Mouse (Mus musculus) megakaryocyte-erythroid progenitor cell, adult 5-6 weeks (primary cell): ENCODE results near the gene Bcan. TPM values are rescaled to one million over a fixed set of nuclear protein-coding genes. Genes with fewer than 3 reads are reported as not detected.

Experiments used
- ATAC-seq: replicated peaks from 2 replicates; pipeline ENCODE4 v1.8.0; 2016; ENCODE audit warnings: mild to moderate bottlenecking, inconsistent platforms; ENCODE audit not compliant: severe bottlenecking, poor library complexity, low FRiP score, low TSS enrichment
- total RNA-seq, 2 experiments: library from RNA; stranded (forward) in 1 of 2; stranded (reverse) in 1 of 2; fragments of 200-1000, 215-1000 nt in 1 of 2; fragments of >200 nt in 1 of 2; fragmentation: Nextera tagmentation in 1 of 2; gene quantifications; 2 replicates each; pipeline ENCODE4 v1.2.3; 2014 to 2017

Gene Bcan
- total RNA-seq, 2 experiments from 2014 or later = not detected

DNA sequence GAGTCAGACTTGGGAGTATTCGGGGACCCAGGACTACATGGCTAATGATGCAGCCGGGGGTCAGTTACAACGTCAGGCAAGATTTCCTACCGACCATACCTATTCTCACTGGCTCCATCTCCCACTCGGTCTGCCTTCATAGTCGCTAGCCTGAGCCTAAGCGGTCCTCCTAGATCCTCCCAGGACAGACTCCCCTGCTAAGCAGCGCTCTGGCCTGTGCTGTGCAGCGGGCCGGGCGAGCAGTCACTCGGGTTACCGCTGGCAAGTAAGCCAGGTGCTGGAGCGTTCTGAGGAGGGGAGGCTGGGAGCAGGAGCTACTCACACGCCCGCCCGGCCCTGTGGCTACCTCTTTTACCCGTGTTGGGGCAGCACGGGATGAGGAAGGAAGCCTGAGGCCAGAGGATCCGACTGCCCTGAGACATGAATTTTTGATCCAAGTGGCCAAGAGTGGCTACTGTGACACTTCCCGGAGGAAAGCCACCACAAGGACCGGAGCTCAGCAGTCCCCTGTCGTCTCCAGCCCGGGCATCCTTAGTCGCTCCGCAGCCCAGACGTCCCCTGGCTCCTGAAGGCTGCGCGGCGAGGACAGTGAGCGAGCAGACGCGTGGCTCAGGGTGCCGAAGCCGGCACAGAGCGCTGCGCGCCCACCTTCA, 661 bp downstream of the Bcan start:
- no peak for ATAC-seq

- no peak for ATAC-seq
Measured at GRCm38 (mm10) chr3:87998747-87999146, 1.3 kb downstream of the Bcan start.

- ATAC-seq = peak; percentile 28; the same call in 1 of the 2 replicates
Measured at GRCm38 (mm10) chr3:87996971-87997614, 2.9 kb downstream of the Bcan start.

DNA sequence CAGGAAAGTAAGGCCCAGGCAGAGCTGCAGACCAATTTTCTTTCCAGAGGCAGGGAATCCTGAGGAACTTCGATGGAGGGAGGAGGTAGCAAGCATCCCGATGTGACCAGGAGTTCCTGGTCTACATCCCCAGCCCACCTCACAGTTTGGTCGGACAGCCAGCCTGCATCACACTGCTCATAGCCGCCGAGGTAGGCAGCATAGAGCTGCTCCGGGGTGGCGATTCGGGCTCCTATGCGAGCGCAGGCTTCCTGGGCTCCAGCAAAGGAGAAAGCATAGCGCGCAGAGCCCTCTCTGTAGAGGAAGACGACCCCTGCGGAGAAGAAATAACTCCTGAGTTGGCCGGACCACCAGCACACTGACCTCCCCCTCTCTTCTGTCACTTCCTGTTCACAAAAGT, 3.6 kb downstream of the Bcan start:
- no peak for ATAC-seq

DNA sequence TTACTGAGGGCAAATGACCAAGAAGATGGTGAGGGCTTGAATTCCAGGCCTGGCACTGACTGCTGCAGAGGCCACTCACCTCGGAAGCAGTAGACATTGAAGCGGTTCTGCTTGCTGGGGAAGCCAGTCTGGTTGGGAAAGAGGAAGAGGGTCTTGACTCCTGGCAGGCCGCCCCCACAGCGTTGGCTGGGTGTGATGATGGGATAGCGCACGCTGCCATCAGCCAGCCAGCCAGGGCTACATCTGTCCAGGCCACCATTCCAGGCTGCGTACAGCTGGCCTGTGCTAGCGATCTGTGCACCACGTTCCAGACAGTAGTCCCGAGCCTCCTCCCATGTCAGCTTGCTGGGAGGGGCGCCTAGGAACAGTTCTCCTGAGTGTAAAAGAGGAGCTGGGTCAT, 4.7 kb downstream of the Bcan start:
- ATAC-seq = no peak

DNA sequence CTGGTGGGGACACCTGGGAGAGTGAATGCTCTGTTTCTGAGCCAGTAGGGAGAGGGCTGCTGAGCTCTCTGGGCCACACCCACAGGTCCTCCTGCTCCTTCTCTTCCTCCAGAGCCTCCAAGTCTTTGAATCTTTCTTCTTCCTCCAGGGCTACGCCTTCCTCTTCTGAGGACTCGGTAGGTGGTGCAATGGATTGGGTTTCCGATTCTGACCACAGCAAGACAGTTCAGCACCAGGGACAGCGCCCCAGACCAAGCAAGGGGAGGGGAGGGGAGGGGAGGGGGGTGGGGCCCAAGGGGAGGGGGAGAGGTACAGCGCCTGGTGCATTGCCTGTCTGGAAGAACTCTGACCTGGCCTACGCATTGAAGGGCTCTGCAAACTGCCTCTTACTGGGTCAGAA, 6.6 kb downstream of the Bcan start:
- ATAC-seq = no peak; the same call in 1 of the 2 replicates

GRCm38 (mm10) chr3:87989935-87990334, 10.1 kb downstream of the Bcan start:
- ATAC-seq = no peak

- no peak for ATAC-seq
Measured at GRCm38 (mm10) chr3:87988068-87988467, 12.0 kb downstream of the Bcan start.

- ATAC-seq = peak; percentile 48
Measured at GRCm38 (mm10) chr3:87987633-87988032, 12.4 kb downstream of the Bcan start.

DNA sequence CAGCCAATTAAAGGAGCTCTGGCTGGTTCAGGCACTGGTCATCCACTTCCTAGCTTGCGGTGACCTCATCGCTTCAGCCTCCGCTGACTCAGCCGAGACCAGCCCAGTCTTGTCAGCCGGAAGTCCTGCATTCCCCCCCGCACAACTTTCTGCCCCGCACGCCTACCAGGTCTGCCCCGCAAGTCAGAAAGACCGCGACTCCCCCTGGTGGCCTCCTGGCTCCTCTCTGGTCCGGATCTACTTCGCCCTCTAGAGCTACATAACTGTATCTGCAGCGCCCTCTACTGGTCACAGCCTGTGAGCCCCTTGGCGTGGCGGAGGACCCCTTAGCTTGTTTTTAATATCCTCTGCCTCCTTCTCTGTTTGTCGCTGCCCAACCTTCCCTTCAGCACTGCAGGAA, 13.2 kb downstream of the Bcan start:
- peak; percentile 77 for ATAC-seq

- ATAC-seq = no peak
Measured at GRCm38 (mm10) chr3:87985505-87986320, 14.3 kb downstream of the Bcan start.

- no peak for ATAC-seq
Measured at GRCm38 (mm10) chr3:87984094-87984493, 15.9 kb downstream of the Bcan start.

DNA sequence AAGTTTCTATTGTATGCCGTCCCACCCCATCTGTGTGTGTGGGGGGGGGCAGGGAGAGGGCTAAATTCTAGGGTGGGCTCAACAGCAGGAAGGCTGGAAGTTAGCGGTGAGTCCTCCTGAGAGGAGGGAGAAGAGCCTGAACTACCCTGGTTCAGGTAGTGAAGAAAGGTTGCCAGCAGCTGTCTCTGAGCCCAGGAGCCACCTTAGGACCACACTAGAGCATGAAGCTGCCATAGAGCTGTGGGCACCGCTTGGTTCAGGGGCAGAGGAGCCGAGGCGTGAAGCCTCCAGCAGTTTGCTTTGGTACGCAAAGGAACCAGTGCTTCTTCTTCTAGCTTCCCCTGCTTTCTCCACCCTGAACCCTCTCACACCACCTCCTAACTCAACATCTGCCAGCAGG, 16.4 kb downstream of the Bcan start:
- ATAC-seq = no peak

DNA sequence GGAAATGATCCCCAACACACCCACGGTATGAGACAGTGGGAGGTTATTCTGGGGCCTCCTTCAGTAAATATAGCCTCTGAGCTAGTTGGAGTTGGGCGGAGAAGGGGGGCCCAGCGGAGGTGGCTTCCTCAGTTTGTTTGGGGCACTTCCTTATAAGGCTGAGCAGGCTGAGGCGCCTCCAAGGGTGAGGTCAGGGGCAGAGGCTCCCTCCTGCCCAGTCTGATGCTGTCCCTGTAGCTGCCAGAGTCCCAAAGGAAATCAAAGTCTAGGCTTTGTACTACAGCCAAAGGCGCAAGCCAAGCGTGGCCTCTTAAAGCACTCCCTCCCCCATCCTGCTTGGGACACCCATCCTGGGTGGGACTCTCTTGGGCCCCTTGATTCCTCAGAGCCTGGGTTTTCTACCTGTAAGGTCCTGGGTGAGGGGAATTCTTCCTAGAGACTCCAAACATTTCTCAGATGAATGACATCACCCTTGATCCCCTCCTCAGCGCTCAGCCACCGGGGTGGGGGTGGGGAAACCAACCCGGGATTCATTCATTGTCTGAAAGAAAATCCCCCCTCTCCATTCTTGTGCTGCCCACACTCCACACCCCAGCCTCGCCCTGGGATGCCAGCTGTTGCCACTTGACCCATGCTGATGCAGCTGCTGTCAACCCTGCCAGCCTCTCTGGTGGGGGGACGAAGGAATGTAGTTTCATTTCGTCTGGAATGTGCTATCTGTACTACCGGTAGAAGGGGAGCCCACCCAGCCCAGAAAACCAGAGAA, 17.0 kb downstream of the Bcan start:
- no peak for ATAC-seq

GRCm38 (mm10) chr3:87981894-87982835, 17.9 kb downstream of the Bcan start:
- ATAC-seq = no peak

GRCm38 (mm10) chr3:87981214-87981760, 18.7 kb downstream of the Bcan start:
- ATAC-seq = no peak

DNA sequence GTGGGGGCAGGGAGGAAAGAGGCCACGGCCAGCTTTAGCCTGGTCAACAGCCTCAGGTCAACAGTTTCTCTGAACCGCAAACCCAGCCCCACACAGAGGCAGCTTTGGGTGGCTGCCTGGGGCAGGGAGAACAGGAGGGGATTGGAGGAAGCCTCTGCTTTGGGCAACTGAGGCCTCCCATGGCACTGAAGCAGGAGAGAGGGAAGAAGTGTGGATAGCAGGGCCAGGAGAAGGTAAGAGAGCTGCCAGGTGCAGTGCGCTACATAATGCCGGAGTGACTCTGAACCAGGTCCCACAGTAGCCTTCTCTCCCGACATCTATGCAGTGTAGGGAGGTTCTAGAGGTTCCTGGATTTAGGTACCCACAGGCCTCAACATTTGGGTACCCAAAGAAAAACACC, 19.3 kb downstream of the Bcan start:
- no peak for ATAC-seq

- no peak for ATAC-seq
Measured at GRCm38 (mm10) chr3:87980085-87980484, 19.9 kb downstream of the Bcan start.
